Mouse (Mus musculus) hematopoietic multipotent progenitor cell, adult 10-12 weeks (in vitro differentiated cells): ENCODE results near the gene Gchfr. TPM values are rescaled to one million over a fixed set of nuclear protein-coding genes. Genes with fewer than 3 reads are reported as not detected.

Experiments
- polyA plus RNA-seq: library from polyadenylated mRNA; stranded (reverse); fragments of >175 nt; gene quantifications from 2 replicates; pipeline ENCODE4 v1.2.3, GENCODE M21; 2012; ENCODE audit warnings: low replicate concordance

Gchfr gene
- polyA plus RNA-seq, result 0.95 and 2.3 TPM in 2 replicates

DNA sequence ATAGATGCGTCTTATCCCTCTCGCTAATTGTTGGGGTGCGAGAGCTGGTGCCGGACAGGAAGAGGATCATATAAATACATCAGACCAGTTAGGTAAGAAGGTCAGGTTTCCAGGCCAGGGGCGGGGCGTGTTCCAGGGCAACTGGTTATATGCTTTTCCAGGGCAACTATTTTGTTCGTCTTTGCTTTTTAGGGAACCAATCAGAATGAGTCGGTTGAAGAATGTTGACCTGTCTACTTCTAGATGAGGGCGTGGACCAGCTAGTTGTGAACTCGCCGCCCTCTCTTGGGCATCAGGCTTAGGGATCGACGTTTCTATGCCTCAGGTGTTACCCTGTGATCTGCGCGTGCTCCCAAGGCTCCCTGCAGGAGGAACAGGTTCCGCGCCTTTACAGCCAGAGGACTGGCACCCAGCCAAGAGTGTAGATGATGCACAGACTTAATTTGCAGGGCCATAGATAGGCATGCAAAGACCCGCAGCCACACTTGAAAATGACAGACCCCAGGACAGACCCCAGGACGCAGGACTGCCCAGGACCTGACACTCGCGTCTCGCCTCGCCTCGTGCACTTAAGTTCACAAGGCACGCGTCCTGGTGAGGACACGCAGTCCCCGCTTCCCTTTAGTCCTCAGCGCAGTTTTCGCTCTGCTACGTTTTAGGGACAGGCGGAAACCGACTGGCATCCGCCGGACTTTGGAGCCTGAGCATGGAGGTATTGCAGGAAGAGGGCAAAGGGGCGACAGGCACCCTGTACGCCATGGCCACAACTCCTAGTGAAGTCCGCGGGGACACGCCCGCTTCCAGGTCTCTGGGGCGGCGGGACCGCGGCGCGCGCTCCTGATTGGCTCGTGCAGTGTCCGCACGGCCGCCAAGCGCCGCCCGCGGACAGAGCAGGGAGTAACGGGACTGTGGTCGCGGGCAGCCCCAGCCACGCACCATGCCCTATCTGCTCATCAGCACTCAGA is at the start of gene Gchfr:
Gene Gchfr, plus strand, starts transcription at position 873 of the 965 bp plus-strand sequence.

DNA sequence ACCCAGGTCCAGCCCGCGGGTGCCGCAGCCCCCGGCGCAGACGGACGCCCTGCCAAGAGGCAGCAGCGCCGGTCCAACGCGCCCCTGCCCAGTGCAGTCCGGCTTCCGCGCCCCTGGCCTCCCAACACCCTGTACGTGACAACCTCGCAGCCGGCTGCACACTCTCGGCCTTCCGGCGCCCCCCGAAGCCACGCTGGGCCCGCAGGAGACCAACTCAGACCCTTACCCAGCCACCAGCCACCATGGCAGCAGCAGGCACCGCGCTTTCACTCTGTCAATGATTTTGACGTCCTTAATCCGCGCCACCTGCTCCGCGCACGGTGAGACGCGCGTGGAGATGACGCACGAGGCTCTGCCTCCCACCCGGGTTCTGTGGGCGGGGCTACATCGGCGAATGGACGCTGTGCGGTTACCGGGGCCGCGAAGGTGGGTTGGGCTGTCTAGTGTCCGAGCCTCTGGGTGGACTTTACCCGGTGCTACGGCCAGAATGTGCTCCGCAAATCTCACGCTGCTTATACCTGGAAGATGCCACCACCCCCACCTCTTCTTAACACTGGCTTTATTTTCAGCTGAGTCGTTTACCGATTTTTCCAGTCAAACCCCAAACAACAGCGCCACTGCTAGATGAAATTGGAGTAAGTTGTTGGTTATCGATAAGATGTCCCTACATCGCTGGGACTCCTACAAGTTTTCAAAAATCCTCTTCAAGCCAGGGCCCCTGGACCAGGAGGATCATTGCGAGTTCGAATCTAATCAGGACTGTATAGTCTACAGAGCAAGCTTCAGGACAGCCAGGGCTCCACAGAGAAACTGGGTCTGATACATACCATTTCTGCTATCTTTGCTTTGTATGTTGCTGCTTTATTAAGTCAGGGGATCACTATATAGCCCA is 10.6 kb upstream of the Gchfr start, which contains the start of gene Rmdn3:
Gene Rmdn3, minus strand, starts transcription at position 354 of the 892 bp plus-strand sequence.

GRCm38 (mm10) chr2:119173991-119174651 is 6.5 kb downstream of the Gchfr start, which contains the start of gene Gm14137:
Gene Gm14137 (plus strand): TSS chr2:119174509.

DNA sequence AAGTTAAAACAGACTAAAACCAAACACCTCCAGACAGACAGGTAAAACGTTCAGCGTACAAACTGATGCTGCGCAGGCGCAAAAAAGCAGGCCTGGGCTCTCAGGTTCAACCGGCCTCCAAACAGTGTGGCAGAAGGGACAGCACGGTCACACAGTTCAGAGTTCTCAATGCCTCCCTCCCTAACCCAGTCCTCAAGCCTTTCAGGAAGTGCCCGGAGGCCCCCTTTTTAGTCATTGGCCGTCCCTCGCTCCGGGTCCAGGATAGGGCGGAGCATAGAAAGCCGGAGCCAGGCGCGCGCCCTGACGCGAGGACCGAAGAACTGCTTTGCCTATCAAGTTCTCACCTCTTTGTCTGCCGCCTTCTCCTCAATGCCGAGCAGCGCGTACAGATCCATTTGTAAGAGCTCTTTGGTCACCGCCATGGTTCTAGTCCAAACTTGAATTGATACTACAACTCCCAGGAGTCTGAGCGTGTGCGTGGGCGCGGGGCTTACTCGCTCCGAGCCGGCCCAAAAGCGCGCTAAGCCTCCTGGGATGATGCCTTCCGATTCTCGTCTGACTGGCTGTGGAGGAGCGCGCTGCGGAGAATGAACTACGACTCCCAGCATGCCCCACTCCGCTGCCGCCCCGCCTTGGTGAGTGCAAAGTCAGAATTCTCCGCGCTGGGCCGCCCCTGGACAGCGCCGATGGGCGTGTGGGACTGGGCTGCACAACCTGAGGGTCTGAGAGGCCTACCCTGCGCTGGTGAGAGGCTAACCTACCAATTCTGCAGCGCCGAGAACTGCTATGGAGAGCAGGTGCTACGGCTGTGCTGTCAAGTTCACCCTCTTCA is 41.0 kb downstream of the Gchfr start, which contains the start of the genes Zfyve19 and Dnajc17:
Gene Zfyve19, plus strand, starts transcription at position 274 of the 832 bp plus-strand sequence.
Gene Dnajc17, minus strand, starts transcription at position 452 of the 832 bp plus-strand sequence.

Other genes starting within 250 kb of the Gchfr start
- gene Chst14, start 241.3 kb upstream of the Gchfr start, polyA plus RNA-seq, result 9.5 and 19.0 TPM in 2 replicates
- 8.6 and 10.8 TPM in 2 replicates for gene Ccdc32, start 138.4 kb upstream of the Gchfr start, polyA plus RNA-seq
- gene Rpusd2, start 133.0 kb upstream of the Gchfr start, polyA plus RNA-seq, result 2.1 and 2.7 TPM in 2 replicates
- 1.1 and 2.2 TPM in 2 replicates for gene Knl1, start 120.7 kb upstream of the Gchfr start, polyA plus RNA-seq
- 2.5 and 4.6 TPM in 2 replicates for gene Rad51, start 55.0 kb upstream of the Gchfr start, polyA plus RNA-seq
- gene Rmdn3, start 10.7 kb upstream of the Gchfr start, polyA plus RNA-seq, result 8.6 and 11.3 TPM in 2 replicates
- gene Gm14137, start 6.7 kb downstream of the Gchfr start, polyA plus RNA-seq, result 0.88 and 2.3 TPM in 2 replicates
- 13.7 and 35.1 TPM in 2 replicates for gene Zfyve19, start 40.8 kb downstream of the Gchfr start, polyA plus RNA-seq
- gene Dnajc17, start 41.0 kb downstream of the Gchfr start, polyA plus RNA-seq, result 17.6 and 32.2 TPM in 2 replicates
- gene Ppp1r14d, start 62.1 kb downstream of the Gchfr start, polyA plus RNA-seq, result not detected in 2 replicates
- gene Spint1, start 69.6 kb downstream of the Gchfr start, polyA plus RNA-seq, result 0.30 and 2.0 TPM in 2 replicates
- 0.46 and 2.0 TPM in 2 replicates for gene Rhov, start 103.5 kb downstream of the Gchfr start, polyA plus RNA-seq
- gene Vps18, start 121.0 kb downstream of the Gchfr start, polyA plus RNA-seq, result 12.5 and 24.2 TPM in 2 replicates
- 0.52 and 0.73 TPM in 2 replicates for gene Dll4, start 158.0 kb downstream of the Gchfr start, polyA plus RNA-seq
- gene Chac1, start 183.5 kb downstream of the Gchfr start, polyA plus RNA-seq, result 1.6 and 4.9 TPM in 2 replicates